Mouse (Mus musculus): ENCODE results near the gene Pou2f3.

Gene Pou2f3

DNA sequence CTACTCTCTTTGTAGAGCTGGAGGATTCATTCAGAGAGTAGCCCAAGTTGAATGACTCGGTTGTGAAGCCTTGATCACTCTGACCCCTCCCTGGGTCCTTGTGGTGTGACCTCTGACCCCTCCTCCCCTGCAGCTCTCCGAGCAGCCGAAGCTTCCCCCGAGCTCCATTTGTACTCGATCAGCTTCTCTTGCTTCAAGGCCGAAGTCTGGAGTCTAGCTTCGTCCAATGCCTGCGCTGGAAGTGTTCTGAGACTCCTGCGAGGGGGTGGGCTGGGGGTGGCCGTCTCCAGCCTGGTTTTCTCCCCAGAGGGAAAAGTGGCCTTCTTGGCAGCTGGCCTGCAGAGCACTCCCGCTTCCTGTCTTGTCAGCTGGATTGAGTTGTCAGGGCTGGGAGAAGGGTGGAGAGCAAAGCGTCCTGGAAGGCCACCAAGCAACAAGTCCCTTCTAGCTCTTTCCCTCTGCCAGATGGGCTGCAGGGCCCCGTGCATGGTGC lies at the start of gene Pou2f3:
Gene Pou2f3 (minus strand): TSS at position 180 of the 493 bp plus-strand sequence.
- DNase-seq (ENCODE audit: low read depth in 1 of 2, low spot score in 2 of 2): no peak

DNA sequence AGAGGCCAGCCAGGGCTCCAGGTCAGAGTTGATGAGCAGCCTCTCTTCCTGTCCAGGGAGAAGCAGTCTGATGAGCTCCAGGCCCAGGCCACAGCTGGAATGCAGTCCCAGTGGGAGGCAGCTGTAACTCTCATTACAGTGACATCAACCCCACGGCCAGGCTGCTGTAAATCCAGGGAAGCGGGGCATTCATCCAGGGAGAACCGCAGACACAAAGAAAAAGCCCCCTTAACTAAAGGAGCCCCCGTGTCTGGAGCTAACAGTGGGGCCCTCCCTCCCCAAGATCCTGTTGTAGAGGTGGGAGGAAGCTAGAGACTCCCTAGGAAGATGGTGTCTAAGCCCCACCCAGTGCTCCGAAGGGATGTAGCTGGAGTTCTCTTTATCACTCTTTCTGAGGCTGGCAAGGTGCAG lies 43.1 kb upstream of the Pou2f3 start:
- no peak for DNase-seq (ENCODE audit: low read depth in 1 of 2, low spot score in 2 of 2)

DNA sequence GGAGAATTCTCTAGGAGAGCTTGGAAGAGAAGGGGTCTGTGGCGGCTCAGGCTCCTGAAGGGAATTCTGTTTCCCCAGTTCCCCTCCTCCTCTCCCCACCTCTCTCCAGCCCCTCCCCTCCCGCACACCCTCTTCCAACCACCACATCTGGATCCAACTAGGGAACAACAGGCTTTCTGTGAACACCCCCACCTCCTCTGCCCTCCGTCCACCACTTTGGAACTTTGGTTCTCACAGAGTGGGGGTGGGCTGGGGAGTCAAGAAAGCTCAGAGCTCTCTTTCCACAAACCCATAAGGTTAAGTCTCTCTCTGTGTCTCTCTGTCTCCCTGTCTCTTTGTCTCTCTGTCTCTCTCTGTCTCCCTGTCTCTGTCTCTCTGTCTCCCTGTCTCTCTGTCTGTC lies 42.6 kb upstream of the Pou2f3 start:
- DNase-seq (ENCODE audit: low read depth in 1 of 2, low spot score in 2 of 2): no peak

DNA sequence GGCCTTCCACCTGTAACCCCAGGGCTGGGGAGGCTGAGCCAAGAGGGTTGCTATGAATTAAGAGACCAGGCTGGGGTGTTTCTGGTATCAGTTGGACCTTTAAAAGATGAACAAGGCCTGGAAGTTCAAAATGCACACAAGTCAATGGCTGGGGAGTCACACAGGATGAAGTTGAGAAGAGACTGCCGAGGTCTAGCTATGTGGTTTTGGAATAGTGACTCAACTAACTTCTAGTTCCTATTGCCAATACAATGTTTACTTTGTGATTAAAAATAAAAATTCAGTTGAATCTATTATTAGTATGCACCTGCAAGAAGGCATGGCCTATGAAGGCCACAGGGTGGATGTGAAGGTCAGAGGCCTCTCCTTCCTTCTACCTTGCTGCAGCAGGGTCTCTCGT lies 41.6 kb upstream of the Pou2f3 start:
- no peak for DNase-seq (ENCODE audit: low read depth in 1 of 2, low spot score in 2 of 2)

DNA sequence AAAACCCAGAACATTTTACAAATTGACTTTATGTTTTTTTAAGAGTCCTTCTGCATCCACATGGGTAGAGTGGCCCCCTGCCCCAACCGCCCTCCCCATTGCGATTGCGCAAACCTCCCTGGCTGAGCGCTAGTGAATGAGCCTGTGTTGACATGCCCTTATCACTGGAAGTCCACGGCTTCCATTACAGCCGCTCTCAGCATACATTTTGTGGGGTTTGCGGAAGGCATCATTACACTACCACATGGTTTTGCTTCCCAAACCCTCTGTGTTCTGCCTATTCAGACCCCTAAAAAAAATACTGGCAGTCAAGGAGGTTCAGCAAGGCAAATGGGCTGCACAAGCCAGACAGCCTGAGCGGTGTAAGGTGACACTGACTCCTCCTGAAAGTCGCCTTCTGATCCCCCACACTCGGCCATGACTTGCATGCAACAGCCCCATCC lies 36.6 kb upstream of the Pou2f3 start:
- DNase-seq (ENCODE audit: low read depth in 1 of 2, low spot score in 2 of 2): no peak

DNA sequence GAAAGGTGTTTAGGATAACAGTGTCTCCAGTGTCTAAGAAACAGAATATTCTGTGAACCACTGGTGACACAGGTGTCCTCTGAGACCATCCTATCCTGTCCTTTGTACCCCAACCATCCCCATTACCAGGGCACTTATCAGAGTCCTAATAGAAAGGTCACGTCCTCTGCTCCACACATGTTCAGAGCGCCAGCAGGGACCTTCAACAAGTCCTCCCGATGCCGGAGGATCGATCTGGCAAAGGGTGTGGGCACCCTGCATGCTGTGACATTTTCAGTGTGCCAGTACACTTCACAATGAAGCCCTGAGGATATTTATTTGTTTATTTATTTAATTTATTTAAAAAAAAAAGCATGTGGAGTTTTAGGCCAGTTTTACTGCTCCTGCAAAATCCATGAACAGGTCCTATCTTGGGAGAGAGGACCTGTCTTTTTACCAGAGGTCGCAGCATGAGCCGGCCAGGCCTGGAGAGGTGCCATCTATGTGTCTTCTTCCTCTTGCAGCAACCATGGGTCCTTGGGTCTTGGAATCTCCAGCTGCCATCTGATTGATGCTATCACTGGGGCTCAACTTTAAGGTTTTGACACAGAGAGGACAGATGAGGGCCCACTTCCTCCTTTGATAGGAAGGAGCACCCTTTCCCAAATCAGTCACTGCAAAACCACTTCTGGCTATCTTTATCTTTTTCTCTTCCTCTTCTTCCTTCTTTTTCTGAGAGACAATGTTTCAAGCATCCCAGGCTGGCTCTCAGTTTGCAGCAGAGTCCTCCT lies 35.8 kb upstream of the Pou2f3 start:
- no peak for DNase-seq (ENCODE audit: low read depth in 1 of 2, low spot score in 2 of 2)

DNA sequence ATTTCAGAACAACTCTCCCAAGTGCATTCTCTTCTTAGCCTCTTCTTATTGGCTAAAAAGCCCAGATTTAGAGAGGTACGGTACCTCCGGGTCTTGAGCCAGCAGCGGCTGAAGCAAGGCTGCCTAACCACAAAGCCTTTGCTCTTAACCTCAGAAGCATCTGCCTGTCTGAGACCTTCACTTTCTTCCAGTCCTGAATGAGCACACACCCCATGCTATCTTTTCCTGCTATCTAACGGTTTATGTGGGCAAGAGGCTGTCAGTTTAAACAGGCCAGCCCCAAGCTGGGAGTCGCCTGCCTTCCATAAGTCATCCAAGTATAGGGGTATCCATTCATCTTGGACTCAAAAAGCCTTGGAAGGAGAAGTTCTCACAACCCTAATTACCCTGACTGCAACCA lies 32.3 kb upstream of the Pou2f3 start:
- DNase-seq (ENCODE audit: low read depth in 1 of 2, low spot score in 2 of 2): no peak

DNA sequence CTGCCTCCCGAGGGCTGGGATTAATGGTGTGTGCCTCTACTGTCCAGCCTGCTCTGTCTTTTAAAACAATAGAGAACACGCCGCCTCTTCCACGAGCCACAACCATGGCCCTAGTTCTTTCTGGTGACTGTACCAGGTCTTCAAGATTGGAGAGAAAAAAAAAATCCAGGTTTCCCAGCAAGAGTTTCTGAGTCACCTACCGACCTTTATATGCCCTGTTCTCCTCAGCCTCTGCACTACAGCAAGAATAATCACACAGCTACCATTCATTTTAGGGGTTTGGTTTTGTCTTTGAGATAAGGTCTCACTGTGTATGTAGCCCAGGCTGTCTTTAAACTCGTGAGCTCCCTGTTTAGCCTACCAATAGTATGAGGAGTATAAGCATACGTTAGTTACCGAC lies 31.8 kb upstream of the Pou2f3 start:
- DNase-seq (ENCODE audit: low read depth in 1 of 2, low spot score in 2 of 2): no peak

DNA sequence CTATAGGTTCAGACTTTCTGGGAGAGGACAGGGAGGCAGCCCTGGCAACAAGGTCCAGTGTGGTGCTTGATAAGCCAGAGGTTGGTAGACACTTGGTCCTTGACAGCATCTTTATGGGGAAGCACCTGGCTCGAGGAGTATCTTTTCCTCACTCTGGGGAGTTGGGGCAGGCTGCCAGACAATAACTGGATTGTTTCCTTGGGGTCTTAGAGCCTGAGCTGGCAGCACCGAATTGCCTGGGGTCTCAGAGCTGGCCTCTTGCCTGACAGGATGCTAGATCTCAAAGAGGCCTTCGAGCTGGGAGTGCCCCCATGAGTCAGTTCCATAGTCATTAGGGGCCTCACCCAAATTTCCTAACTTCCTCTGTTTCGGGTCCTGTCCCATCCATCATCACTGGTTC lies 31.1 kb upstream of the Pou2f3 start:
- no peak for DNase-seq (ENCODE audit: low read depth in 1 of 2, low spot score in 2 of 2)

DNA sequence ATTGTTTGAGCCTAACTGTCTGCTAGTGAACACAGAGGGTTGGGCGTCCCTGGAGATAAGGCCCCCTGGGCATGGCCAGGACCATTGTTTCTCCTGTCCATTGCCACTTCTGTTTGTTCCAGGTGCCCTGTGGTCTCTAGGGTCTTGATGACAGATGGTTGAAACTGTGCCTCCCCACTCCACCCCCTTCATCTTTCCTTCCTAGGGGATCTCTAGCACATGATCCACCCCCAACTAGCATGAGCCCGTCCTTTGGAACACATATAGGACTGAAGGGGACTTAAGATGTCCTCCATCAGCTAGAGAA lies 30.4 kb upstream of the Pou2f3 start:
- no peak for DNase-seq (ENCODE audit: low read depth in 1 of 2, low spot score in 2 of 2)

DNA sequence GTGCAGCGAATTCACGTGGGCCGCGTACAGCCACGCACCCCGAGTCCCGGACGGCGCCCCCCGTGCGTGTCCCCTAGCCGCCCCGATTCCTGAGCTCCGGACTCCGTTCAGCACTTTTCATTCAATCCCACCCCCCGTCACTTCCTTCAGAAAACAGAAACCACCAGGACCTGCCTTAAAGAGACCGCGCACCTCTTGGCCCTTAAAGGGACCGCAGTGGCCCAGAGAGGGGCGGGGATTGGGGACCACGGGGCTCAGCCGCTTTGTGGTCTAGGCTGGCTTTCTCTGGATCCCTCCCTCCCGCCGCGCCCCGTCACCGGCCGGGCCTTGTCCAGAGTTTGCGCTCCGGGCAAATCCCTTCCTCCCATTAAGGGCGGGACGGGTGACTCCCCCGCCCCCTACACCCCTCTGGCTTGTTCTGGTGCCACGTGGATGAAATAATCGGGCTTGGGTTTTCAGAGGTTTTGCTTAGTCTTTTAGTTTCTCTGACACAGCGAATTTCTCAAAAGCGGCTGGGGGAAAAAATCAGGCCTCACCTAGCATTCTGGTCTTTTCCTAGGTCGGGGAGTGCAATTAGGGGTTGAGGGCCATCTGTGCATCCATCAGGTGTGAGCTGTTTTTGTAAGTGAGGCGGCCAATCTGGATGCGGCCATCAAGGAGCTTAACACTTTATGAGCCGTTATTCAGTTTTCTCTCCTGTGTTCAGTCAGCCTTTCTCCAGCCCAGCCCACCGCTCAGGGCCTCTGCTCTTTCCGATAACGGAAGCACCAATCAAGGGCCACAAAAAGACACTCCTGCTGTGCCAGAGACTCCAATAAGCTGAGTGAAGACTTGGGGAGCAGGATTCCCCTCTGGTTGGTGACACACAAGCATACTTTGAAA lies 29.8 kb upstream of the Pou2f3 start, which contains the start of gene Oaf:
Gene Oaf (minus strand): TSS at position 200 of the 882 bp plus-strand sequence.
- peak in 1 of 2 experiments; percentile 14 for DNase-seq (ENCODE audit: low read depth in 1 of 2, low spot score in 2 of 2)

DNA sequence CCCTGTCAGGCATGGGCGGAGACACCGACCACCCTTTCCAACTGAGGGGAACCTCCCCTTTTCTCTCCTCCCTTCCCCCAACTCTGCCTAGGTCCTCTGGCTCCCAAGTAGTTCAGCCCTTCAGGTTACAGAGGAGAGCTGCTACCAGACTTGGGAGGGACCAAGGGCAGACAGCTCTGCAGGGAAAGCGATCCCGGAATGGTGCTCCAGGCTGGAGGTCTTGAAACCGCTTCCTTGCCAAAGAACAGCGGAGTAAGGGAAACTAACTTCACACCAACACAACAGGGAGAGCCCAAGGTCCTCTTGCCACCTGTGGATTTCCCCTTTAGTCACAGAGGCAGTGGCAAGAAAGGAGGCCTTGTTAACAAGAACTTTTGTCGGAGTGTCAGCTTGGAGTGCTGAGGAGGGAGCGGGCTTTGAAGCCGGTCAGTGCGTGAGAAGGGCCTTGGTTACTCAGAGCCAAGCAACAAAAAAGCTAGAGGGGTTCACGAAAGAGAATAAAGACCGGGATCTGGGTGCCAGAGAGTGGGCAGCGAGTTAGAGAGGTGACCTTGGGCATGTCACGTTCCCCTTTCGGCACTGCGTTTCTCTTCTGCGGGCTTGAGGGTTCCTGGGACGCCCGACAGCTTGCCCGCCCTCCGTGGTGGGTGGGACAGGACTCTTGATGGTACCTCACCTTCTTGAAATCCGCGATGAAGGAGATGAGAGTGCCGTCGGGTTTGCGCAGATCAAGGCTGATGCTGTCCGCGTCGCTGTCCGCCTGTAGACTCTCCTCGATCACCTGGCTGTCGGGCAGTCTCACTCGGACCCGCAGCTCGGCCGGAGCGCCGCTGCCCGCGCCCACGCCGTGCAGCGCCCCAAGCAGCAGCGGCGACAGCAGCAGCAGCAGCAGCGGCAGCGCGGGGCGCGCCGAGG lies 28.7 kb upstream of the Pou2f3 start:
- DNase-seq (ENCODE audit: low read depth in 1 of 2, low spot score in 2 of 2): no peak

DNA sequence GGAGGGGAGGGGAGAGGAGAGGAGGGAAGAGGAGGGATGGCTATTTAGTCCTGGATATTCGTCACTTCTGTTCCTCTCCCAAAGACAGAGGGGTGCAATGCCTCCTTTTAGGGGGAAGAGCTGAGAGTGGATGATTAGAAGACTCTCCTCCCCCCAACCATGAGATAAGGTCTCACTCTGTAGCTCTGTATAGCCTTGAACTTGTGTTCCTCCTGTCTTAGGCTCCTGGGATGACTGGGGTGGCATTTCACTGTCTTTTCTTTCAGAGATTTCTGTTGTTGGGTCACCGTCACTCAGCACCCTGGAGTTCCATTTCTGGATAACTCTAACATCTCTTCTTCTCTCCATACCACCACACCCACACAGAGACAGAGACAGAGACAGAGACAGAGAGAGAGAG lies 28.0 kb upstream of the Pou2f3 start:
- no peak for DNase-seq (ENCODE audit: low read depth in 1 of 2, low spot score in 2 of 2)

DNA sequence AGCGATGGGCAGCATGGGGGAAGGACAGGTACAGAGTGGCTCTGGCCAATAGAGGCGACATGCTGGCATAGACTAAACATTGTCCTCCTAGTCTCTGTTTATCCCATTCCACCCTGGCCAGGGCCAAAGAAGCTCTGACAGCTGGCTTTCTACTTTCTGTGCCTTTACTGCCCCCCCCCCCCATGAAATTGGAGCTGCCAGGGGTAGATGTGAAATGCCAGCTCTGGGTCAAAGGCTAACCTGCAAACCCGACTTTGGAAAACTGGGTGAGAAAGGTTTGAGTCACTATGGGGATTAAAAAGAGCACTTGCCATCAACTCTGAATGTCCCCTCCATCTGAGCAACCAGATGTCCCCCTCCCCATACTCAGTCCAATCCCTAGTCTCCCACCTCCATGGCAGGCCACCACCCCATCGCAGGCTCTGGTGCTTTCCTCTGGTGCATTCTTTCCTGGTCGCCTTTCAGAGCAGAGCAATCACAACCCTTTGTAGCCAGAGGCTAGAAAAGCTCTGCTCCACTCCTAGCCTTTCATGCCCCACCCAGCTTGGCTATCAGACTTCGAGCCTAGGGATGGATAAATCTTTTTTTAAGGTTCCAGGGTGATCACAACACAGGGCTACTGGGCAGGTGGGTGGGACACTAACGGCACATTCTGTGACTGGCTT lies 27.1 kb upstream of the Pou2f3 start:
- no peak for DNase-seq (ENCODE audit: low read depth in 1 of 2, low spot score in 2 of 2)

DNA sequence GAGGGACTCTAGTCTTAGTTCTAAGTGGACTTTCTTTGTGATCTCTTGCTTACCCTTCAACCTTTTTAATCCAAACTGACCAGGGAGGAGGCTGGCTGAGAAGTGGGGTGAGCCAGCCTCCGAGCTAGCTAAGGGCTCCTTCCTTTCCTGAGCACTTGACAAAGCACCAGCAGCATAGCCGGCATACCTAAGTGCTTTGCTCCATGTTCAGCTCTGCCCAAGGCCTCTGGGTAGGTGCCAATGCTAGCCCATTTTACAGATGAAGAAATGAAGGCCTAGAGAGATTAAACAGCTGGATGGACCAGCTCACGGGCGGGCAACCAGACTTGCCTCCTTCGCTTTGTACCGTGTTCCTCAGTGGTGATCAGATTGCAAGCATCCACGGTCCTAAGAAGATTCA lies 26.4 kb upstream of the Pou2f3 start:
- no peak for DNase-seq (ENCODE audit: low read depth in 1 of 2, low spot score in 2 of 2)

DNA sequence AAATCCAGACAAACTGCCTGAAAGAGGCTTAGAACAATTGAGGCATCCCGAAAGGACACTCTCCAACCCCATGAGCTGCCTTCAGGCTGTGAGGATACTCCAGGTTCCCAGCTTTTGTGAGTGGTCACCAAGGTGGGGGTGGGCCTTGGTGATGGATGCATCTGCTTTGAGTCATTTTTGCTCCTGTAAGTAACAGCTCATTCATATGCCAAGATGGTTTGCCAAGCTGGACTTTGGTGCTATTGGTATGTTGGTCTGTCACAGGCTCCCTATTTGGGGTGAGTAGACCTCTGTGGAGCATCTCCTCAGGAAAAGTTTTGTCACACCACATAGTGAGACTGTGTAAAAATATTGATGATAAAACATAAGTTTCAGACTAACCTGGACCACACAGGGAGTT lies 25.9 kb upstream of the Pou2f3 start:
- no peak for DNase-seq (ENCODE audit: low read depth in 1 of 2, low spot score in 2 of 2)

DNA sequence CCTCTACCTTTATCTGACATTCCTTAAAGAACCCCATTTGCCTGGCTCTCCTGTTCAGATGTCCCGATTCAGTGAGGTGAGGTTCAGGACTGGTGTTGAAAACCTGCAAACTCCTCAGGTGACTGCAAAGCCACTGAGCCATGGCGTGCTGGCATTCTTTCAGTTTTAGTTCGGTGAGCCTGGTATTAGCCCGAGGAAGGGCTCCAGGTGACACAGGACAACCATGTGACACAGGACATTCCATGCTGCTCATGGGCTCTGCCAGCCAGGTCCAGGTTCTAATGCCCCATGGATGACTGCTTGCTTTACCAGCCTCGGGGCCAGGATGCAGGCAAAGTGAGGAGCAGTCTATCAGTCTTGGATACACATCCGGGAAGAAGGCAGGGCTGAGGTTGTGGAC lies 25.2 kb upstream of the Pou2f3 start:
- DNase-seq (ENCODE audit: low read depth in 1 of 2, low spot score in 2 of 2): no peak

DNA sequence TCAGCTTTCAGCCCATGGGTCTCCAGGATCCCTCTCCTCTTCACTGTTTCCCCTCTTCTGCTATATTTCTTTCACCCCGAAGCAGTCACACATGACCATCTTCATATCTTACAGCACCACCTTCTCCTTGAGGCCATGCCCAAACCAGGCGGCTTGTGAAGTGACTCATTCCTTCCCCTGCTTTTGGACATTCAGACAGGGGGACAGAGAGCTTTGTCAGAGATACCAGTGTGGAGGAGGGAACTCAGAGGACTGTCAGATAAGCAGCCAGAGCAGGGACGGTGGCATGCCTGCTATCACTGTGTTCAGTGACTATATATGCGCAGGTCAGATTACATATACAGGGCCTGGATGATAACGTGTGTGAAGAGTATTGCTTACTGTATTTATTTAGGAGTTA lies 24.3 kb upstream of the Pou2f3 start:
- DNase-seq (ENCODE audit: low read depth in 1 of 2, low spot score in 2 of 2): no peak

DNA sequence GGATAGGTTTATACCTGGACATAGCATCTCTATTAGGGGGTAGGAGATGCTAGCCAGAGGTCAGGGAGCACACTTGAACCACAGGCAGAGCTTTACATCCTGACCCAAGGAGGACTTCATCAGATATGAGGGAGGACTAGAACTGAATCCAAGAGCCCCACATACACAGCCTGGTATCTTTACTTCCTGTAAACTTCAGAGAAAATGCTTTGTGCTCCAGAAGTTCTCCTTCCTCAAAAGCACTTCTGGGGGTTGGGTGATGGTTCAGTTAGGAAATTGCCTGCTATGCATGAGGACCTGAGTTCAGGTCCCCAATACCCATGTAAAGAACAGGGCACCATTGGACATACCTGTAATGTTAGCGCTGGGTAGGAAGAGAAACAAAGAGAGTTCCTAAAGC lies 23.3 kb upstream of the Pou2f3 start:
- no peak for DNase-seq (ENCODE audit: low read depth in 1 of 2, low spot score in 2 of 2)

DNA sequence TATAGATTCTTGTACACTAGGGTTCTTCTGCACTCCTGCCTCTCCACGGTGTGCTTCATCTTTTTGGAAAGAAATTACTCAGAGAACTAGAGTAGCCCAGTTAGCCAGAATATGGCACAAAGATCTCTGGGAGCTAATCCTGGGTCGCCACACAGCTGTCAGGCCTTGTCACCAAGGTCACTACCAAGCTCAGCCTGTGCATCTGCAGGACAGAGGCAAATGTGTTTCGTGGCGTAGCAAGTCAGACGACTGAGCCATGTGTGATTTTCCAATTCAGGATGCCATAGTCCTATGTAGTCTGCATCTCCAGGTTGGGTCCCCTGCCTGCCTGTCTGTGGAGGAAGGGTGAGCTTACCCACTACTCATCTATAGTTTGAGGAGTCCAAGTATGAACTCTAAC lies 22.9 kb upstream of the Pou2f3 start:
- no peak for DNase-seq (ENCODE audit: low read depth in 1 of 2, low spot score in 2 of 2)

DNA sequence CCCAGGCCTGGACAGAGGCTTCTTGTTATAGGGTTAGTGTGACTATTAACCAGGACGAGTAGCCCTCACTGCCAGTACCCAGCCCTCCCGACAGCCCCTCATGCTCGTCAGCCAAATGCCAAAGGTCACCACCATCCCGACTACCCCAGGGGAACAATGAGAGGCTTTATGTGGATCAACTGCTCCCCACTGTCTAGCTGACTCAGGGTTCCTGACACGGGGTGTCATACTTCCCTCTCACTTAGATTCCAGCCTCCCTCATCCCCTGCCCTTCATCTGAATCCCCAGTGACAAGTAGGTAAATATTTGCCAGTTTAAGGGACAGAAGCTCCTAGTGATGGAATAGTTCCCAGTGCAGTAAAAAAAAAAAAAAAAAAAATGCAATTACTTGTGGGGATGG lies 22.1 kb upstream of the Pou2f3 start:
- DNase-seq (ENCODE audit: low read depth in 1 of 2, low spot score in 2 of 2): no peak
